Mouse (Mus musculus): Measurements from ENCODE around the gene Zfp202. TPM values are rescaled to one million over a fixed set of nuclear protein-coding genes. Genes with fewer than 3 reads are reported as not detected.
A peak's percentile ranks its signal among the peaks of the same experiment; 100 is the strongest.

Zfp202 gene
- polyA plus RNA-seq, 1 experiment, result 0.17 TPM

DNA sequence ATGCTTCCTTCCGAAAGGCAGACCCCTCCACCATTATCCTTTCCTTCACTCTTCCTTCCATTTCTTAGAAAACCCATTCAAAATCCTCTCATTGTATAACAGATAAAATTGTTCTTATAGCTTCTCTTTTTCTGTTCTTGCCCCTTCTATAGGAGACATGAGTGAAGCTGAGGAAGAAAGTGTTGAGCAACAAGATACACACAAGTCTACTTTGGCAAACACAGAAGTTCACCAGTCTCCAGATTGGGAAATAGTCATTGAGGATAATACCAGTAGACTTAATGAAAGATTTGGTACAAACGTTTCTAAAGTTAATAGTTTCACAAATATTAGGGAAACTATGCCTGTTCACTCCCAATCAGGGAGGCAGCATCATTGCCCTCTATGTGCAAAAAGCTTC, 18.6 kb downstream of the Zfp202 start:
- Histone ChIP-seq H3K36me3 (replicated peaks; ENCODE audit: low read length) (peaks cover 49% of the 10 kb centered on the region), H3K4me3 (replicated peaks) (no peak overlapping the region), H3K4me1 (0 out of 2 replicates have a peak, but pooled peaks cover 6% of the 10 kb centered on the region), H3K9me3 (no peaks in the 10 kb centered on the region), H3K27me3 (replicated peaks) (no peaks in the 10 kb centered on the region)
- TF ChIP-seq GATA1 (IDR thresholded peaks at IDR 0.05; ENCODE audit: borderline replicate concordance, low read length) (no peak), FLI1 (IDR thresholded peaks at IDR 0.05; ENCODE audit: low read length) (no peak)

GRCm38 (mm10) chr9:40214058-40214457, 21.9 kb downstream of the Zfp202 start:
- TF ChIP-seq GATA1 (IDR thresholded peaks at IDR 0.05; ENCODE audit: borderline replicate concordance, low read length) (no peak), FLI1 (IDR thresholded peaks at IDR 0.05; ENCODE audit: low read length) (no peak)
- peaks cover 32% of the 10 kb centered on the region for H3K36me3 ChIP-seq (replicated peaks; ENCODE audit: low read length)
- no peaks in the 10 kb centered on the region for H3K4me1 ChIP-seq
- no peak overlapping the region for H3K4me3 ChIP-seq (replicated peaks)
- H3K27me3 ChIP-seq (replicated peaks), result no peaks in the 10 kb centered on the region
- H3K9me3 ChIP-seq, result no peaks in the 10 kb centered on the region

GRCm38 (mm10) chr9:40216651-40217050, 24.5 kb downstream of the Zfp202 start:
- no peaks in the 10 kb centered on the region for H3K4me1 ChIP-seq
- no peak overlapping the region for H3K4me3 ChIP-seq (replicated peaks)
- H3K9me3 ChIP-seq, result no peaks in the 10 kb centered on the region
- no peaks in the 10 kb centered on the region for H3K27me3 ChIP-seq (replicated peaks)
- no peak for TF ChIP-seq GATA1 (IDR thresholded peaks at IDR 0.05; ENCODE audit: borderline replicate concordance, low read length)
- TF ChIP-seq FLI1 (IDR thresholded peaks at IDR 0.05; ENCODE audit: low read length), result no peak
- peaks cover 9% of the 10 kb centered on the region for H3K36me3 ChIP-seq (replicated peaks; ENCODE audit: low read length)

DNA sequence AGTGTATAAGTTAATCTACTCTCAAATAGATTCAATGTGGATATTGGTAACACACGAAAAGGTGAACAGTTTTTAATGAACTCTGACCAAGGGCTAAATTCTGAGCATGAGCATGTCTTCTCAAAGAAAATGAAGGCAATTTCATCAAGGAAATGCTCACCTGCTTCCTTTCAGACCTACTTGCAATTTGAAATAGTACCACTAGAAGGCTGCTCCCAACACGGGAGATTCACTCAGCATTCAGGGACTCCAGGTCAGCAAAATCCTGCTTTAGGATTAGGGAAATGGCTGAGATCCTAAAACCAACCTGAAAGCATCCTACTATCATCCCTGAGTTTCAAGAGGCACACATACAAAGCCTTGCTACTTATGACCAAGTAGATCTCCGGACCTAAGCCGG, 32.2 kb downstream of the Zfp202 start:
- peaks cover 21% of the 10 kb centered on the region for H3K4me1 ChIP-seq
- H3K4me3 ChIP-seq (replicated peaks), result no peak overlapping the region
- TF ChIP-seq GATA1 (IDR thresholded peaks at IDR 0.05; ENCODE audit: borderline replicate concordance, low read length), result no peak
- no peak for TF ChIP-seq FLI1 (IDR thresholded peaks at IDR 0.05; ENCODE audit: low read length)
- H3K36me3 ChIP-seq (replicated peaks; ENCODE audit: low read length), result no peaks in the 10 kb centered on the region
- no peaks in the 10 kb centered on the region for H3K9me3 ChIP-seq
- peaks cover 9% of the 10 kb centered on the region for H3K27me3 ChIP-seq (replicated peaks)

DNA sequence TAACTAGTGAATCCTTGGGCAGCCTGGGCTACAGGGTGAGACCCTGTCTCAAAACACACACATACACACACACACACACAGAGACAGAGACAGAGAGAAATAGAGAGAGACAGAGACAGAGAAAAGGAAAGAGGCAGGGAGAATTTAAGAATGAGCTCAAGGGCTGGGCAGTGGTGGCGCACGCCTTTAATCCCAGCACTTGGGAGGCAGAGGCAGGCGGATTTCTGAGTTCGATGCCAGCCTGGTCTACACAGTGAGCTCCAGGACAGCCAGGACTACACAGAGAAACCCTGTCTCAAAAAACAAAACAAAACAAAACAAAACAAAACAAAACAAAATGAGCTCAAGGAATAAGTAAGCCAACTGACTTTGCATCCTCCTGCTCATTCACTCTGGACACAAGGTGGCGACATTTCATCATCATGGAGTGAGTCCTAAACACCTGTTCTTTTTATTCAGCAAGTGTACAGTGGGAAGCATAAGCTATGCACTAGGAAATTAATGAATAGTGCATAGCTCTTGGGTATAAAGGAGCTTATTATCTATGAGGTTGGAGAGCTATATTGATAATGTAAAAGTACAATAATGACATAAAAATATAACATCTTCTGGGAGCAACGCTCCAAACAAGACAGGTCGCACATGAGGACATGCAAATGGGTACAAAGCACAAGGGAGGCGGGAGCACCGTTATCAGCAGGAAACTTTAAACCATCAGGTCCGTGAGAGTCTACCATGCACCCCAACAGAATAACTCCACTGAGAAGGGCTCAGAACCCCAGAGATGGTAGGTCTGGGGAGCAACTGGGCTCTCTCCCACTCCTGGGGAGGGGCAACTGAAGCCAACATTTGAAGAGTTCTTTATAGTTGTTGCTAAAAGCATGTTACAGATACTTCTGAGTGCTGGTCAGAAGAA, 36.0 kb downstream of the Zfp202 start:
- H3K4me1 ChIP-seq, result peaks cover 21% of the 10 kb centered on the region
- H3K4me3 ChIP-seq (replicated peaks), result no peak overlapping the region
- peaks cover 28% of the 10 kb centered on the region for H3K27me3 ChIP-seq (replicated peaks)
- no peaks in the 10 kb centered on the region for H3K36me3 ChIP-seq (replicated peaks; ENCODE audit: low read length)
- TF ChIP-seq GATA1 (IDR thresholded peaks at IDR 0.05; ENCODE audit: borderline replicate concordance, low read length), result no peak
- TF ChIP-seq FLI1 (IDR thresholded peaks at IDR 0.05; ENCODE audit: low read length), result no peak
- peaks cover 12% of the 10 kb centered on the region for H3K9me3 ChIP-seq

GRCm38 (mm10) chr9:40228804-40229331, 36.8 kb downstream of the Zfp202 start:
- peaks cover 16% of the 10 kb centered on the region for H3K4me1 ChIP-seq
- peaks cover 13% of the 10 kb centered on the region for H3K9me3 ChIP-seq
- peaks cover 28% of the 10 kb centered on the region for H3K27me3 ChIP-seq (replicated peaks)
- H3K36me3 ChIP-seq (replicated peaks; ENCODE audit: low read length), result no peaks in the 10 kb centered on the region
- peak overlapping the region; percentile 62 for H3K4me3 ChIP-seq (replicated peaks)
- TF ChIP-seq GATA1 (IDR thresholded peaks at IDR 0.05; ENCODE audit: borderline replicate concordance, low read length) (no peak), FLI1 (IDR thresholded peaks at IDR 0.05; ENCODE audit: low read length) (no peak)

GRCm38 (mm10) chr9:40229479-40229878, 37.4 kb downstream of the Zfp202 start:
- H3K4me3 ChIP-seq (replicated peaks), result no peak overlapping the region
- peaks cover 13% of the 10 kb centered on the region for H3K9me3 ChIP-seq
- H3K4me1 ChIP-seq, result peaks cover 10% of the 10 kb centered on the region
- H3K36me3 ChIP-seq (replicated peaks; ENCODE audit: low read length), result no peaks in the 10 kb centered on the region
- H3K27me3 ChIP-seq (replicated peaks), result peaks cover 31% of the 10 kb centered on the region
- TF ChIP-seq FLI1 (IDR thresholded peaks at IDR 0.05; ENCODE audit: low read length), result no peak
- TF ChIP-seq GATA1 (IDR thresholded peaks at IDR 0.05; ENCODE audit: borderline replicate concordance, low read length), result no peak

DNA sequence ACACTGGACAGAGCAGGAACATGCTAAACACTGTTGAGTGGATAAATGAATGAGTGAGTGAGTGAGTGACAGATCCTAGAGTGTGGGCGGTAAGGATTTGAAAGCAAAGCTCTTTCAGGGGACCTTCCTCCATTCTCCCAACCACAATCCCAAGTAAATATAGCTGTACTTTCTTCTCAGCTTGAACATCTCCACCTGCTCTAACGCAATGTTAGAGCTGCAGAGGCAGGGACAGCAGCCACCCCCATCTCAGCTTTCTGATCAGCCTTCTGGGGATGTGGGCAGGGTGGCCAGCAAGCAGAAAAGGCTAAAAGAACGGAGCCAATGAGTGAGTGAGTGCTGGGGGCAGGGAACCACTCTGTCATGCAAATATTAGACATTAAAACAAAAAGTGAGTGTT, 38.9 kb downstream of the Zfp202 start:
- no peak overlapping the region for H3K4me3 ChIP-seq (replicated peaks)
- no peak for TF ChIP-seq GATA1 (IDR thresholded peaks at IDR 0.05; ENCODE audit: borderline replicate concordance, low read length)
- no peak for TF ChIP-seq FLI1 (IDR thresholded peaks at IDR 0.05; ENCODE audit: low read length)
- H3K4me1 ChIP-seq, result peaks cover 10% of the 10 kb centered on the region
- H3K9me3 ChIP-seq, result peaks cover 13% of the 10 kb centered on the region
- H3K27me3 ChIP-seq (replicated peaks), result peaks cover 28% of the 10 kb centered on the region
- H3K36me3 ChIP-seq (replicated peaks; ENCODE audit: low read length), result no peaks in the 10 kb centered on the region

DNA sequence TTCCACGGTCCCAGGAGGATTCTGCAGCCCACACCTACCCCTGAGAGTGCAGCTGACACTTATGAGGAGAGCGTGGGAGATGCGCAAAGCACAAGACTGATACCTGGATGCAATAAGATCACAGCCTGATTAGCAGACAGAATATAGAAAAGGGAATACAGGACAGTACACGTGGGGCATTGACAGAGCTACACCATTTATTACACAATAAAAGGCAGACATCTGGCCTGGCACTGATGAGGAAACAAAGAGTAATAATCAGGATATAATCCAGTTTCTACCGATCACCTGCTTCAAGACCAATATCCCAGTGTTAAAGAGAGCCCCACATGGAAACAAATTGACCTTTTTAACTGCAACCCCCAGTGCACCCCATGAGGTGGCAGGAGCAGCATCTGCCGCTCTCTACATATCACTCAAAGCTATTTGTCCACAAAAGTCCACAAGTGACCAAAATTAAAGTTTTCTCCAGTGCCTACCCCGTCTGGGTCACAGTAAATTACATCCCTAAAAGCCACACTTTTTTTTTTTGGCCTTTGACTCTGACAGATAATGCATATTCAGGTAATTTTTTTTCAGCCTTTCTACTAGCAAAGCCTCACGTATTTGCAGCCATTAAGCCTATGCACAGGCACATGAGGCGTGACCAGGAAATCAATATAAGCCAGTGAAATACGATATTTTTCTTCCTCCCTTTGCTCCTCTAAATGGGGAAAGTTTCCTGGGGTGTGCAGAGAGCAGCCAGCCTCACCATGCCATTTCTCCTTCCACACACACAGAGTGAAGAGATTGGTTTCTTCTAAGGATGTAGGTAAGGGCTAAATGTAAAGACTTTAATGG, 42.3 kb downstream of the Zfp202 start:
- Histone ChIP-seq H3K27me3 (replicated peaks) (peaks cover 31% of the 10 kb centered on the region), H3K4me1 (no peaks in the 10 kb centered on the region), H3K36me3 (replicated peaks; ENCODE audit: low read length) (no peaks in the 10 kb centered on the region), H3K4me3 (replicated peaks) (no peak overlapping the region), H3K9me3 (peaks cover 13% of the 10 kb centered on the region)
- TF ChIP-seq FLI1 (IDR thresholded peaks at IDR 0.05; ENCODE audit: low read length) (no peak), GATA1 (IDR thresholded peaks at IDR 0.05; ENCODE audit: borderline replicate concordance, low read length) (no peak)

Measured in megakaryocyte, embryonic 14.5 days (primary cell).